Mouse (Mus musculus): ENCODE results near the gene Gdi1. TPM values are rescaled to one million over a fixed set of nuclear protein-coding genes. Genes with fewer than 3 reads are reported as not detected.

Gene Gdi1
- polyA plus RNA-seq, 2 experiments = 31.9 to 105 TPM

DNA sequence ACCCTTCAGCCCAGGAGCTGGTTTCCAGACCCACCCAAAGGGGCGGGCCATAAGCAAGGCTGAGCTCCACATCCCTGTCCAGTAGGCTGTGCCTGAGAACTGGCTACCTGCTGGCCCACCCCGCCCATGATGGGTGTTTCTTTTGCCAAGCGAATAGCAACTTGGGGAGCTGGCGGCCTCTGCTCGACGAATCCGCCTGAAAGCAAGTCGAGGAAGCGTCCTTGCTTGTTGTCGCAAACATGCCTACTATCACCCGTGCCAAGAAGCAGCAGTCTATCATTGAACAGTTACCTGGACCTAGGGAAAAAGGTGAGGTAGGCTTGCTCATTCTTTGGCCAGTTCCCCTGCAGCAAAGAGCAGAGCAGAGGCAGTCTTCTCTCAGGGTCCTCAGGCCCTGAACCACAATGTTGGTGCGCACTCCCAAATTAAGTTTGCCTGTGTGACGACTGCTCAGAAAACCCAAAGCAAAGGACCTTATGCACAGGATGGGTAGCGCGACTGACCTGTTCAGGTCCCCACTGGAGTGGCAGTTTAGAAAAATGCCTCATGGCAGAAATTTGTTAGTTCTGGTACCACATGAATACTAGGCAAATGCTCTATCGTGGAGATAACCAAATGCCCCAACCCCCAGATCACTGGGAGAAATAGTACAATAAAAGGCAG, 22.9 kb upstream of the Gdi1 start, which contains the start of the genes Taz and Dnase1l1:
Taz (plus strand) TSS at position 181 of the 663 bp plus-strand sequence.
Dnase1l1 (minus strand) TSS at position 606 of the 663 bp plus-strand sequence.
- DNase-seq (ENCODE audit: low read depth in 3 of 3, low spot score in 3 of 3) (peak; percentile 85 to 87 (median 85)), ATAC-seq (ENCODE audit: insufficient read depth) (peak; percentile 95)
- TF ChIP-seq CTCF (IDR thresholded peaks at IDR 0.05; ENCODE audit: low read depth) (peak; percentile 51), EP300 (IDR thresholded peaks at IDR 0.05; ENCODE audit: low read depth) (no peak)
- peak within 1 kb of the TSS; percentile 88 for H3K27ac ChIP-seq
- peaks cover 0 to 12% of the 10 kb centered on the region in 2 experiments; a peak in 3 of 4 replicates for H3K4me1 ChIP-seq (replicated peaks; ENCODE audit: control insufficient read depth in 2 of 2, insufficient read depth in 2 of 2, low read length in 1 of 2)
- H3K27me3 ChIP-seq (ENCODE audit: control insufficient read depth, insufficient read depth, low read length) = no peaks in the 10 kb centered on the region
- H3K9me3 ChIP-seq (ENCODE audit: control insufficient read depth, low read length) = no peaks in the 10 kb centered on the region
- no peaks in the 10 kb centered on the region for H3K36me3 ChIP-seq (replicated peaks; ENCODE audit: control insufficient read depth, insufficient read depth, low read depth)
- peak within 1 kb of the TSS; percentile 91 for H3K4me2 ChIP-seq (ENCODE audit: low read depth)
- peak within 1 kb of the TSS; percentile 78 for H3K9ac ChIP-seq (replicated peaks)
- WGBS (ENCODE audit: insufficient replicate concordance) = 9% methylated on average over 16 of the region's 16 CpGs
- H3K4me3 ChIP-seq (ENCODE audit: insufficient read depth in 1 of 2, low read depth in 2 of 2, low read length in 2 of 2) = peak within 1 kb of the TSS; percentile 65 to 99

DNA sequence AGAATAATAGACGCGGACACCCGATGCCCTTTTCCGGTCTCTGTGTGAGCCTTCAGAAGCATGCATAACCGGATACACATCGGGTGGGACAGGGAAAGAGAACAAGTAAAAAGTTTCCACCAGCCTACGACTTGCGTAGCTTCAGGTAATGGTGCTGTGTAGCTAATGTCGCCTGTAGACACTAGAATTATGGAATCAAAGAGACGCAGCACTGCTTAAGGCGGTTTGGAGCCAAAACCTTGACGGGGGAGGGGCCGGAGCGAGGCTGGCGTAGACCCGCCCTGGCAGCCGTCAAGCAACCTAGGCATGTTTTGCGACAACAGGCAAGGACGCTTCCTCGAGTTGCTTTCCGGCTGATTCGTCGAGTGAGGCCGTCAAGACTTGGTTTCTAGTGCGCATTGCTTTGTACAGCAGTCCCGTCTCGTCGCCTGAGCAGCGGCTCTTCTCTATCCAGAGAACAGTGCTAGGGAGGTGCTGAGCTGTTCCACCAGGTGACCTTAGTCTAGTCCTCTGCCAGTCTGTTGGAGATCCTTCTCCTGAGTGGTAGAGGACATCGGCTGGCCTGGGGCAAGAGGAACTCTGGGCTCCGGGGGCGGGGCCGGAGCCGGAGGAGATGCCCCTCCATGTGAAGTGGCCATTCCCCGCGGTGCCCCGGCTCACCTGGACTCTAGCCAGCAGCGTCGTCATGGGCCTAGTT, 22.3 kb upstream of the Gdi1 start:
- Histone ChIP-seq H3K27ac (peak overlapping the region; percentile 88), H3K4me2 (ENCODE audit: low read depth) (peak overlapping the region; percentile 91), H3K4me1 (replicated peaks; ENCODE audit: control insufficient read depth in 2 of 2, insufficient read depth in 2 of 2, low read length in 1 of 2) (peaks cover 0 to 12% of the 10 kb centered on the region in 2 experiments; a peak in 3 of 4 replicates), H3K27me3 (ENCODE audit: control insufficient read depth, insufficient read depth, low read length) (no peaks in the 10 kb centered on the region), H3K9me3 (ENCODE audit: control insufficient read depth, low read length) (no peaks in the 10 kb centered on the region), H3K36me3 (replicated peaks; ENCODE audit: control insufficient read depth, insufficient read depth, low read depth) (no peaks in the 10 kb centered on the region), H3K4me3 (ENCODE audit: insufficient read depth in 1 of 2, low read depth in 2 of 2, low read length in 2 of 2) (peak overlapping the region; percentile 65 to 99), H3K9ac (replicated peaks) (peak overlapping the region; percentile 74)
- TF ChIP-seq CTCF (IDR thresholded peaks at IDR 0.05; ENCODE audit: low read depth) = no peak
- no peak for TF ChIP-seq EP300 (IDR thresholded peaks at IDR 0.05; ENCODE audit: low read depth)
- ATAC-seq (ENCODE audit: insufficient read depth) = peak; percentile 65
- peak; percentile 76 to 81 (median 79) for DNase-seq (ENCODE audit: low read depth in 3 of 3, low spot score in 3 of 3)
- WGBS (ENCODE audit: insufficient replicate concordance) = 10% methylated on average over 39 of the region's 39 CpGs

DNA sequence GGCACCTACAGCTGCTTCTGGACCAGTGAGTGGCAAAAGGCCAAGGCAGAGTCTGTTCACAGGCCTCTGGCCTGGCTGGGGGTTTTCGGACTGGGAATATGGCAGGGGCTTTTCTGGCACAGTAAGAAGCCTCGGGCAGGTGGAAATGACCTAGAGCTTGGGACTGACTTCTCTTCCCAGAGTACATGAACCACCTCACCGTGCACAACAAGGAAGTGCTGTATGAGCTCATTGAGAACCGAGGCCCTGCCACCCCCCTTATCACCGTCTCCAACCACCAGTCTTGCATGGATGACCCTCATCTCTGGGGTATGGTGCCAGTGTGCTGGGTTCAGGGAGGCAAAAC, 21.7 kb upstream of the Gdi1 start:
- peak overlapping the region; percentile 91 for H3K4me2 ChIP-seq (ENCODE audit: low read depth)
- TF ChIP-seq EP300 (IDR thresholded peaks at IDR 0.05; ENCODE audit: low read depth) = no peak
- no peak for TF ChIP-seq CTCF (IDR thresholded peaks at IDR 0.05; ENCODE audit: low read depth)
- ATAC-seq (ENCODE audit: insufficient read depth) (no peak), DNase-seq (ENCODE audit: low read depth in 3 of 3, low spot score in 3 of 3) (no peak)
- H3K4me3 ChIP-seq (ENCODE audit: insufficient read depth in 1 of 2, low read depth in 2 of 2, low read length in 2 of 2) = peak overlapping the region; percentile 65 to 99
- peak overlapping the region; percentile 68 for H3K9ac ChIP-seq (replicated peaks)
- WGBS (ENCODE audit: insufficient replicate concordance) = 27% methylated on average over 5 of the region's 5 CpGs
- H3K27me3 ChIP-seq (ENCODE audit: control insufficient read depth, insufficient read depth, low read length) = no peaks in the 10 kb centered on the region
- peaks cover 0 to 12% of the 10 kb centered on the region in 2 experiments; a peak in 3 of 4 replicates for H3K4me1 ChIP-seq (replicated peaks; ENCODE audit: control insufficient read depth in 2 of 2, insufficient read depth in 2 of 2, low read length in 1 of 2)
- H3K27ac ChIP-seq = peak overlapping the region; percentile 88
- H3K9me3 ChIP-seq (ENCODE audit: control insufficient read depth, low read length) = no peaks in the 10 kb centered on the region
- H3K36me3 ChIP-seq (replicated peaks; ENCODE audit: control insufficient read depth, insufficient read depth, low read depth) = no peaks in the 10 kb centered on the region

DNA sequence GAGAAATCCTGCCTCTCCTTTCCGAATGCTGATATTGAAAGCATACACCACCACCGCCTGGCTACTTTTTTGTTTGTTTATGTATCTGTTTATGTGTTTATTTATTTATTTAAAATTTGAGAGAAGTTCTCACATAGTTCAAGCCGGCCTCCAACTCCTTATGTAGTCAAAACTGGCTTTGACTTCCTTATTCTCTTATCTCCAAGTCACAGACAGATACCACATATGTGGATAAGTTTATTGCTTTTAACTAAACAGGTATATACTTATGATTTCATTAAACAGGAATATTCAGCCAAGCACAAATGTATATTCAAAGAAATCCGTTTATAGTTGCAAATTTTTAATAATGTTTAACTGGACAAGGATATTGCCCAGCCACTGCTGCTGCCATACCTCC, 11.4 kb upstream of the Gdi1 start:
- no peak overlapping the region for H3K27ac ChIP-seq
- no peak for TF ChIP-seq EP300 (IDR thresholded peaks at IDR 0.05; ENCODE audit: low read depth)
- TF ChIP-seq CTCF (IDR thresholded peaks at IDR 0.05; ENCODE audit: low read depth) = no peak
- no peak overlapping the region for H3K4me2 ChIP-seq (ENCODE audit: low read depth)
- peaks cover 0 to 6% of the 10 kb centered on the region in 2 experiments; a peak in 2 of 4 replicates for H3K4me1 ChIP-seq (replicated peaks; ENCODE audit: control insufficient read depth in 2 of 2, insufficient read depth in 2 of 2, low read length in 1 of 2)
- no peaks in the 10 kb centered on the region for H3K9me3 ChIP-seq (ENCODE audit: control insufficient read depth, low read length)
- DNase-seq (ENCODE audit: low read depth in 3 of 3, low spot score in 3 of 3) = no peak
- WGBS (ENCODE audit: insufficient replicate concordance) = 42% methylated on average over 4 of the region's 4 CpGs
- H3K27me3 ChIP-seq (ENCODE audit: control insufficient read depth, insufficient read depth, low read length) = no peaks in the 10 kb centered on the region
- H3K36me3 ChIP-seq (replicated peaks; ENCODE audit: control insufficient read depth, insufficient read depth, low read depth) = no peaks in the 10 kb centered on the region
- ATAC-seq (ENCODE audit: insufficient read depth) = no peak
- no peak overlapping the region for H3K9ac ChIP-seq (replicated peaks)
- no peak overlapping the region for H3K4me3 ChIP-seq (ENCODE audit: insufficient read depth in 1 of 2, low read depth in 2 of 2, low read length in 2 of 2)

Data from liver, embryonic 14.5 days (tissue).